Mouse (Mus musculus) MEL (cell line): Measurements from ENCODE around the gene Ctsa. TPM values are rescaled to one million over a fixed set of nuclear protein-coding genes. Genes with fewer than 3 reads are reported as not detected.
"Not testable (repeated sequence)": the region's sequence is repeated elsewhere in the genome, so short reads cannot be mapped to it uniquely, and the experiment has no call there.

ENCODE experiments used
- DNase-seq: peaks from one replicate; pipeline ENCODE4 v3.0.0; 2011; ENCODE audit warnings: low read depth, low spot score
- H3K27ac ChIP-seq: 2 replicates; pipeline ENCODE4 v1.5.1; 2012; ENCODE audit warnings: low read depth, mild to moderate bottlenecking, control low read depth, low read length, moderate library complexity; ENCODE audit not compliant: control insufficient read depth
- H3K27me3 ChIP-seq, 2 experiments: fragments of 150-350 bp in 1 of 2; sonication (generic) in 1 of 2; 2 replicates each; pipeline ENCODE4 v1.6.1; 2012; ENCODE audit warnings: low read length in 2 of 2, mild to moderate bottlenecking in 2 of 2, improper control_type of control experiment in 1 of 2, moderate library complexity in 1 of 2; ENCODE audit not compliant: insufficient read depth in 2 of 2, control insufficient read depth in 1 of 2
- H3K36me3 ChIP-seq, 2 experiments: 2 replicates each; pipeline ENCODE4 v1.6.1; 2012 to 2014; ENCODE audit warnings: low read length in 2 of 2, improper control_type of control experiment in 1 of 2, inconsistent platforms in 1 of 2, mild to moderate bottlenecking in 1 of 2; ENCODE audit not compliant: insufficient read depth in 2 of 2, control insufficient read depth in 1 of 2
- H3K4me1 ChIP-seq, 2 experiments: fragments of 150-350 bp in 1 of 2; sonication (generic) in 1 of 2; 2 replicates each; pipeline ENCODE4 v1.6.1; 2012; ENCODE audit warnings: low read length in 2 of 2, improper control_type of control experiment in 1 of 2, mild to moderate bottlenecking in 1 of 2; ENCODE audit not compliant: insufficient read depth in 2 of 2, control insufficient read depth in 1 of 2
- H3K4me3 ChIP-seq, 2 experiments: fragments of 150-350 bp in 1 of 2; sonication (generic) in 1 of 2; 2 replicates each; pipeline ENCODE4 v1.5.1; 2012; ENCODE audit warnings: low read depth in 2 of 2, low read length in 2 of 2, mild to moderate bottlenecking in 2 of 2, moderate library complexity in 2 of 2, control low read depth in 1 of 2, improper control_type of control experiment in 1 of 2; ENCODE audit not compliant: control insufficient read depth in 1 of 2, insufficient read depth in 1 of 2
- H3K79me2 ChIP-seq: 2 replicates; pipeline ENCODE4 v1.6.1; 2012; ENCODE audit warnings: mild to moderate bottlenecking, low read length, moderate library complexity; ENCODE audit not compliant: control insufficient read depth, poor library complexity, insufficient read depth
- H3K9ac ChIP-seq: 2 replicates; pipeline ENCODE4 v1.6.1; 2012; ENCODE audit warnings: low read depth, mild to moderate bottlenecking, control low read depth, low read length, moderate library complexity; ENCODE audit not compliant: control insufficient read depth, poor library complexity, severe bottlenecking
- H3K9me3 ChIP-seq: fragments of 150-350 bp; sonication (generic); replicated peaks from 2 replicates; pipeline ENCODE4 v1.6.1; 2012; ENCODE audit warnings: mild to moderate bottlenecking, low read length, improper control_type of control experiment, moderate library complexity; ENCODE audit not compliant: insufficient read depth
- BHLHE40 ChIP-seq: IDR thresholded peaks from 2 replicates; pipeline ENCODE4 v1.6.1; 2012; ENCODE audit warnings: low read depth, mild to moderate bottlenecking, inconsistent platforms, low read length, improper control_type of control experiment, borderline replicate concordance
- CHD1 ChIP-seq: IDR thresholded peaks from 2 replicates; pipeline ENCODE4 v1.6.1; 2012; ENCODE audit warnings: low read depth, mild to moderate bottlenecking, inconsistent platforms, low read length, improper control_type of control experiment
- CHD2 ChIP-seq: IDR thresholded peaks from 2 replicates; pipeline ENCODE4 v1.6.1; 2011; ENCODE audit warnings: low read length, improper control_type of control experiment
- CTCF ChIP-seq, 3 experiments: IDR thresholded peaks in 2 of 3; conservative IDR thresholded peaks in 1 of 3; 2 replicates each; pipeline ENCODE4 v1.5.1; 2011 to 2012; ENCODE audit warnings: low read length in 3 of 3, low read depth in 2 of 3, mild to moderate bottlenecking in 2 of 3, improper control_type of control experiment in 1 of 3, inconsistent platforms in 1 of 3, mixed read lengths in 1 of 3, moderate library complexity in 1 of 3; ENCODE audit not compliant: control insufficient read depth in 1 of 3, insufficient read depth in 1 of 3, poor library complexity in 1 of 3, severe bottlenecking in 1 of 3
- ETS1 ChIP-seq: IDR thresholded peaks from 2 replicates; pipeline ENCODE4 v1.6.1; 2012; ENCODE audit warnings: low read depth, mild to moderate bottlenecking, inconsistent platforms, low read length, improper control_type of control experiment, moderate library complexity
- GABPA ChIP-seq: IDR thresholded peaks from 2 replicates; pipeline ENCODE4 v1.6.1; 2012; ENCODE audit warnings: low read depth, mild to moderate bottlenecking, inconsistent platforms, low read length, improper control_type of control experiment, moderate library complexity
- JUND ChIP-seq: IDR thresholded peaks from 2 replicates; pipeline ENCODE4 v1.6.1; 2011; ENCODE audit warnings: low read depth, mild to moderate bottlenecking, improper control_type of control experiment, low read length
- KAT2A ChIP-seq: conservative IDR thresholded peaks from 2 replicates; pipeline ENCODE4 v1.6.1; 2012; ENCODE audit warnings: low read depth, low read length, improper control_type of control experiment, inconsistent platforms
- MAFK ChIP-seq: IDR thresholded peaks from 2 replicates; pipeline ENCODE4 v1.6.1; 2011; ENCODE audit warnings: low read depth, mild to moderate bottlenecking, low read length, improper control_type of control experiment, borderline replicate concordance
- MEF2A ChIP-seq: IDR thresholded peaks from 2 replicates; pipeline ENCODE4 v1.6.1; 2014; ENCODE audit warnings: low read depth, mild to moderate bottlenecking, inconsistent platforms, low read length, improper control_type of control experiment; ENCODE audit not compliant: poor library complexity, insufficient replicate concordance, severe bottlenecking; ENCODE audit errors: extremely low read depth
- MYC ChIP-seq: IDR thresholded peaks from 2 replicates; pipeline ENCODE4 v1.6.1; 2011; ENCODE audit warnings: low read depth, mild to moderate bottlenecking, low read length, improper control_type of control experiment, moderate library complexity
- NRF1 ChIP-seq: IDR thresholded peaks from 2 replicates; pipeline ENCODE4 v1.6.1; 2014; ENCODE audit warnings: low read depth, mild to moderate bottlenecking, inconsistent platforms, low read length, improper control_type of control experiment, moderate library complexity; ENCODE audit not compliant: poor library complexity, insufficient read depth, severe bottlenecking
- POLR2A ChIP-seq, 2 experiments: IDR thresholded peaks; 2 replicates each; pipeline ENCODE4 v1.6.1; 2011 to 2012; ENCODE audit warnings: low read length in 2 of 2, mild to moderate bottlenecking in 2 of 2, control low read depth in 1 of 2, improper control_type of control experiment in 1 of 2, low read depth in 1 of 2, moderate library complexity in 1 of 2; ENCODE audit not compliant: control insufficient read depth in 1 of 2, insufficient read depth in 1 of 2, poor library complexity in 1 of 2
- POLR2AphosphoS5 ChIP-seq: IDR thresholded peaks from 2 replicates; pipeline ENCODE4 v1.6.1; 2012; ENCODE audit warnings: low read depth, borderline replicate concordance, mild to moderate bottlenecking, inconsistent platforms, low read length, moderate library complexity, mixed read lengths
- RAD21 ChIP-seq: IDR thresholded peaks from 2 replicates; pipeline ENCODE4 v1.6.1; 2011; ENCODE audit warnings: mild to moderate bottlenecking, low read depth, low read length, improper control_type of control experiment
- SIN3A ChIP-seq: IDR thresholded peaks from 2 replicates; pipeline ENCODE4 v1.6.1; 2012; ENCODE audit warnings: low read length, improper control_type of control experiment, inconsistent platforms
- SMC3 ChIP-seq: IDR thresholded peaks from 2 replicates; pipeline ENCODE4 v1.6.1; 2011; ENCODE audit warnings: low read depth, low read length, improper control_type of control experiment
- TBP ChIP-seq: IDR thresholded peaks from 2 replicates; pipeline ENCODE4 v1.8.0; 2011; ENCODE audit warnings: low read depth, low read length, improper control_type of control experiment
- USF2 ChIP-seq, 2 experiments: IDR thresholded peaks; 2 replicates each; pipeline ENCODE4 v1.6.1; 2011 to 2012; ENCODE audit warnings: improper control_type of control experiment in 2 of 2, low read length in 2 of 2, borderline replicate concordance in 1 of 2, inconsistent platforms in 1 of 2, low read depth in 1 of 2, mild to moderate bottlenecking in 1 of 2; ENCODE audit not compliant: insufficient read depth in 1 of 2
- ZMIZ1 ChIP-seq: IDR thresholded peaks from 2 replicates; pipeline ENCODE4 v1.6.1; 2012; ENCODE audit warnings: low read depth, mild to moderate bottlenecking, inconsistent platforms, low read length, improper control_type of control experiment, moderate library complexity
- polyA plus RNA-seq, 2 experiments: library from polyadenylated mRNA; stranded (reverse) in 1 of 2; unstranded in 1 of 2; fragments of >175 nt in 1 of 2; fragments of >200 nt in 1 of 2; gene quantifications; 2 replicates each; pipeline versions ENCODE4 v1.2.1 to v1.2.4; 2012; ENCODE audit warnings: low replicate concordance in 2 of 2, low read depth in 1 of 2; ENCODE audit not compliant: insufficient read length in 2 of 2, insufficient read depth in 1 of 2, missing spikeins in 1 of 2
- total RNA-seq: library from RNA; depleted of rRNA; stranded (reverse); fragments of 300-350 nt; gene quantifications from 2 replicates; pipeline ENCODE4 v1.2.3, GENCODE M21; 2012

The Ctsa gene
- total and polyA plus RNA-seq, 3 experiments: 50.5 to 87.7 TPM; not detected in 1

DNA sequence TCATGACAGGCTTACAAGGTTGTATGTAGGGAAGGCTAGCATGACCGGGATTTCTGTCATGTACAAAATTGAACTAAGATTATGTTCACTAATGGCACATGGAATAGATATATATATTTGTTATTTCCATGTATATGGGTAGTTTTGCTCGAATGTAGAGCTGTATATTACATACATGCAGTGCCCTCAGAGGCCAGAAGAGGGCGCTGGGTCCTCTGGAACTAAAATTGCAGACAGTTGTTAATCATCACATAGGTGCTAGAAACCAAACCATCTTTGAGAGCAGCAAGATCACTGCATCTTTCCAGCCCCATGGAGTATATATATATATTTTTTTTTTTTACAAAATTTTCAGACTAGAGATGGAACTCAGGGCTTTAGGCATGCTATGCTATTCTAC is 13.1 kb downstream of the Ctsa start (continued):
- TF ChIP-seq CHD1 (no peak), MEF2A (no peak), POLR2A (IDR thresholded peaks at IDR 0.05; ENCODE audit: control insufficient read depth in 1 of 2, insufficient read depth in 1 of 2, low read depth in 1 of 2, low read length in 2 of 2, poor library complexity in 1 of 2) (no peak), SIN3A (no peak), GABPA (no peak), SMC3 (peak; percentile 60)

DNA sequence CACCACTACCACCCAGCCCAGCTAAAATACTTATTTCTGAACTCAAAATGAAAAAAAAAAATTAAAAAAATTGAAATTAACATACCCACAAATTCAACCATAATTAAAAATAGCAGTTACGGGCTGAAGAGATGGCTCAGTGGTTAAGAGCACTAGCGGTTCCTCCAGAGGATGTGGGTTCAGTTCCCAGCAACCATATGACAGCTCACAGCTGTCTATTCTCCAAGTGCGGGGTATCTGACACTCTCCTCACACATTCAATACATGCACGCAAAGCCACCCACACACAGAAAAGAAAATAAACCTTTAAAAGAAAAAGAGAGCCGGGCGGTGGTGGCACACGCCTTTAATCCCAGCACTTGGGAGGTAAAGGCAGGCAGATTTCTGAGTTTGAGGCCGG is 17.4 kb downstream of the Ctsa start:
- Histone ChIP-seq H3K27ac (no peak overlapping the region), H3K27me3 (no peaks in the 10 kb centered on the region), H3K9me3 (no peaks in the 10 kb centered on the region), H3K36me3 (no peaks in the 10 kb centered on the region), H3K9ac (no peak overlapping the region), H3K4me3 (no peak overlapping the region), H3K79me2 (no peaks in the 10 kb centered on the region), H3K4me1 (no peaks in the 10 kb centered on the region)
- TF ChIP-seq USF2 (IDR thresholded peaks at IDR 0.05; ENCODE audit: borderline replicate concordance in 1 of 2, insufficient read depth in 1 of 2, low read depth in 1 of 2, low read length in 2 of 2) (no peak), BHLHE40 (no peak), KAT2A (no peak), MYC (no peak), JUND (no peak), ETS1 (no peak), POLR2A (IDR thresholded peaks at IDR 0.05; ENCODE audit: control insufficient read depth in 1 of 2, insufficient read depth in 1 of 2, low read depth in 1 of 2, low read length in 2 of 2, poor library complexity in 1 of 2) (no peak), NRF1 (no peak), MAFK (no peak), CTCF (IDR thresholded peaks at IDR 0.05 in 2 of 3, conservative IDR thresholded peaks at IDR 0.05 in 1 of 3; ENCODE audit: control insufficient read depth in 1 of 3, insufficient read depth in 1 of 3, low read depth in 2 of 3, low read length in 3 of 3, poor library complexity in 1 of 3, severe bottlenecking in 1 of 3) (no peak), POLR2AphosphoS5 (no peak), RAD21 (no peak), MEF2A (no peak), ZMIZ1 (no peak), CHD2 (no peak)
- no peak for DNase-seq

DNA sequence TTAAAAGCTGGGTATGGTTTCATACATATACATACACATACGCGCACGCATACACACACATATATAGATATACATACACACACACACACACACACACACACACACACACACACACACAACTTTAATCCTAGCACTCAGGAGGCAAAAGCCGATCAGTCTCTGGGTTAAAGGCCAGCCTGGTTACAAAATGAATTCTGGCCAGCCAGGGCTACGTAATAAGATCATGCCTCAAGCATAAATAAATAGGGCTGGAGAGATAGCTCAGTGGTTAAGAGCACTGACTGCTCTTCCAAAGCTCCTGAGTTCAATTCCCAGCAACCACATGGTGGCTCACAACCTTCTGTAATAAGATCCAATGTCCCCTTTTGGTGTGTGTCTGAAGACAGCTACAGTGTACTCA is 22.9 kb downstream of the Ctsa start:
- not testable (repeated sequence) for H3K27me3 ChIP-seq, H3K4me3 ChIP-seq, H3K27ac ChIP-seq, H3K9ac ChIP-seq, H3K79me2 ChIP-seq, H3K9me3 ChIP-seq, DNase-seq, H3K36me3 ChIP-seq
- H3K4me1 ChIP-seq: peaks cover 5 to 16% of the 10 kb centered on the region in 2 experiments
- TF ChIP-seq TBP: peak; percentile 61; the same call in 1 of the 2 replicates
